Mouse (Mus musculus): ENCODE results near the gene Adgrg1. TPM values are rescaled to one million over a fixed set of nuclear protein-coding genes. Genes with fewer than 3 reads are reported as not detected.

Gene Adgrg1
- polyA plus RNA-seq, 1 experiment from 2014 or later: 109 TPM

- Histone ChIP-seq H3K27me3 (ENCODE audit: insufficient read depth, low read length) (no peaks in the 10 kb centered on the region), H3K4me3 (replicated peaks; ENCODE audit: low read depth, low read length) (no peak overlapping the region), H3K4me2 (ENCODE audit: low read length) (no peak overlapping the region), H3K9ac (ENCODE audit: low read depth, low read length) (no peak overlapping the region), H3K4me1 (replicated peaks; ENCODE audit: insufficient read depth, low read length) (no peaks in the 10 kb centered on the region), H3K36me3 (ENCODE audit: insufficient read depth, low read length) (no peaks in the 10 kb centered on the region), H3K9me3 (replicated peaks; ENCODE audit: low read length) (no peaks in the 10 kb centered on the region), H3K27ac (no peak overlapping the region)
- WGBS: 81% methylated on average over 4 of the region's 4 CpGs
- ATAC-seq (replicated peaks; ENCODE audit: low FRiP score, low read depth) (no peak), DNase-seq (ENCODE audit: low spot score) (no peak)
- TF ChIP-seq CTCF (IDR thresholded peaks at IDR 0.05; ENCODE audit: low read depth): no peak
Observed at GRCm38 (mm10) chr8:94948421-94948820, 26.1 kb upstream of the Adgrg1 start.

GRCm38 (mm10) chr8:94949010-94949409 lies 25.5 kb upstream of the Adgrg1 start:
- H3K27me3 ChIP-seq (ENCODE audit: insufficient read depth, low read length): no peaks in the 10 kb centered on the region
- H3K36me3 ChIP-seq (ENCODE audit: insufficient read depth, low read length): no peaks in the 10 kb centered on the region
- no peak for DNase-seq (ENCODE audit: low spot score)
- no peak overlapping the region for H3K27ac ChIP-seq
- H3K4me3 ChIP-seq (replicated peaks; ENCODE audit: low read depth, low read length): no peak overlapping the region
- WGBS: 89% methylated on average over 4 of the region's 4 CpGs
- H3K4me2 ChIP-seq (ENCODE audit: low read length): no peak overlapping the region
- H3K9ac ChIP-seq (ENCODE audit: low read depth, low read length): no peak overlapping the region
- peak; percentile 34 for TF ChIP-seq CTCF (IDR thresholded peaks at IDR 0.05; ENCODE audit: low read depth)
- no peak for ATAC-seq (replicated peaks; ENCODE audit: low FRiP score, low read depth)
- no peaks in the 10 kb centered on the region for H3K9me3 ChIP-seq (replicated peaks; ENCODE audit: low read length)
- peaks cover 4% of the 10 kb centered on the region; the same call in 1 of the 2 replicates for H3K4me1 ChIP-seq (replicated peaks; ENCODE audit: insufficient read depth, low read length)

DNA sequence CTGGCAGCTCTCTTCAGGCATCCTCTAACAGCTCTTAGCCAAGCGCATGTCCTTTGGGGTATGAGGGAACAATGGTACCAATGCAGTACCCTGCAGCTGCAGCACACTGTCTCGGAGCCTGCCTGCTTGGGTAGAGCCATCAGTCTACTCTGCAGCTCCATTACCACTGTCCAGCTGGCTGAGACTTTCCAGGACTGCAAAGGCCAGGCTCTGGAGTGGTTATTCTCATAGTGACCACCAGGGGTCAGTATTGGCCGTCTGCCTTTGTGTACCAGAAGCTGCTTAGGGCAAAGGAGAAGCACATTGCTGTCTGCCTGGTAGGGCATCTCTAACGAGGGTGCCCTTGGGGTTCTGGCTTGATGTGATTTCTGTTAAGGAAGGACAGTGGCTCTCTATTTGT lies 24.5 kb upstream of the Adgrg1 start:
- Histone ChIP-seq H3K36me3 (ENCODE audit: insufficient read depth, low read length) (no peaks in the 10 kb centered on the region), H3K4me3 (replicated peaks; ENCODE audit: low read depth, low read length) (no peak overlapping the region), H3K4me2 (ENCODE audit: low read length) (no peak overlapping the region), H3K27me3 (ENCODE audit: insufficient read depth, low read length) (no peaks in the 10 kb centered on the region), H3K9me3 (replicated peaks; ENCODE audit: low read length) (no peaks in the 10 kb centered on the region), H3K4me1 (replicated peaks; ENCODE audit: insufficient read depth, low read length) (peaks cover 13% of the 10 kb centered on the region; the same call in 1 of the 2 replicates), H3K9ac (ENCODE audit: low read depth, low read length) (no peak overlapping the region), H3K27ac (no peak overlapping the region)
- ATAC-seq (replicated peaks; ENCODE audit: low FRiP score, low read depth): peak; percentile 59
- WGBS: 16% methylated on average over 4 of the region's 4 CpGs
- peak; percentile 88 for DNase-seq (ENCODE audit: low spot score)
- TF ChIP-seq CTCF (IDR thresholded peaks at IDR 0.05; ENCODE audit: low read depth): peak; percentile 98

GRCm38 (mm10) chr8:94950458-94950857 lies 24.1 kb upstream of the Adgrg1 start:
- Histone ChIP-seq H3K9me3 (replicated peaks; ENCODE audit: low read length) (no peaks in the 10 kb centered on the region), H3K36me3 (ENCODE audit: insufficient read depth, low read length) (no peaks in the 10 kb centered on the region), H3K4me2 (ENCODE audit: low read length) (no peak overlapping the region), H3K9ac (ENCODE audit: low read depth, low read length) (no peak overlapping the region), H3K27ac (no peak overlapping the region), H3K4me1 (replicated peaks; ENCODE audit: insufficient read depth, low read length) (peaks cover 13% of the 10 kb centered on the region; the same call in 1 of the 2 replicates), H3K27me3 (ENCODE audit: insufficient read depth, low read length) (no peaks in the 10 kb centered on the region), H3K4me3 (replicated peaks; ENCODE audit: low read depth, low read length) (no peak overlapping the region)
- DNase-seq (ENCODE audit: low spot score): no peak
- no peak for ATAC-seq (replicated peaks; ENCODE audit: low FRiP score, low read depth)
- WGBS: 74% methylated on average over 5 of the region's 5 CpGs
- TF ChIP-seq CTCF (IDR thresholded peaks at IDR 0.05; ENCODE audit: low read depth): no peak; the same call in 1 of the 2 replicates

DNA sequence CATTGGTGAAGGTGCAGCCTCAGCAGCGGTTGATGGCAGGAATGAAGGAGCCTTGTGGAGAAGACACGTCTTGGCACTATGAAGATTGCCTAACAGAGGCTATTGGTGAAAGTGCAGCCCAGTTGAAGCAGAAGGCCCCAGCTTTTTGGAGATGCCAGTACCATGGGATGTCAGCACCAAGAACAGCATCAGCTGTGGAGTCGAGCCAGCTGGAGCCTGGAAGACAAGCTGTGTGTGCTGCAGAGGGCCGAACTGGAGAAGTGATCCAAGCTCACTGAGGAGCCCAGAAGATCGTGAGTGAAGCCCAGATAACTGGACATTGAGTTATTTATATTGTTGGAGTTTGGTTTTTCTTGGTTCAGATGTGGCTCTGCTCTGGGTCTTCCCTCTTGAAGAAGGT lies 22.5 kb upstream of the Adgrg1 start:
- no peak for DNase-seq (ENCODE audit: low spot score)
- 73% methylated on average over 5 of the region's 5 CpGs for WGBS

GRCm38 (mm10) chr8:94953624-94954367 lies 20.8 kb upstream of the Adgrg1 start:
- no peak for ATAC-seq (replicated peaks; ENCODE audit: low FRiP score, low read depth)
- WGBS: 66% methylated on average over 7 of the region's 7 CpGs

More for the DNA sequence above, 22.5 kb upstream of the Adgrg1 start:
- H3K36me3 ChIP-seq (ENCODE audit: insufficient read depth, low read length): no peaks in the 10 kb centered on the region
- no peak for TF ChIP-seq CTCF (IDR thresholded peaks at IDR 0.05; ENCODE audit: low read depth)
- peaks cover 13% of the 10 kb centered on the region; the same call in 1 of the 2 replicates for H3K4me1 ChIP-seq (replicated peaks; ENCODE audit: insufficient read depth, low read length)
- H3K9ac ChIP-seq (ENCODE audit: low read depth, low read length): no peak overlapping the region
- H3K4me2 ChIP-seq (ENCODE audit: low read length): no peak overlapping the region
- no peaks in the 10 kb centered on the region for H3K27me3 ChIP-seq (ENCODE audit: insufficient read depth, low read length)
- no peak for ATAC-seq (replicated peaks; ENCODE audit: low FRiP score, low read depth)
- H3K9me3 ChIP-seq (replicated peaks; ENCODE audit: low read length): no peaks in the 10 kb centered on the region
- H3K4me3 ChIP-seq (replicated peaks; ENCODE audit: low read depth, low read length): no peak overlapping the region
- H3K27ac ChIP-seq: no peak overlapping the region

More at GRCm38 (mm10) chr8:94953624-94954367, 20.8 kb upstream of the Adgrg1 start:
- Histone ChIP-seq H3K9me3 (replicated peaks; ENCODE audit: low read length) (no peaks in the 10 kb centered on the region), H3K4me2 (ENCODE audit: low read length) (no peak overlapping the region), H3K9ac (ENCODE audit: low read depth, low read length) (no peak overlapping the region), H3K4me1 (replicated peaks; ENCODE audit: insufficient read depth, low read length) (peaks cover 13% of the 10 kb centered on the region; the same call in 1 of the 2 replicates), H3K36me3 (ENCODE audit: insufficient read depth, low read length) (no peaks in the 10 kb centered on the region), H3K27ac (no peak overlapping the region), H3K27me3 (ENCODE audit: insufficient read depth, low read length) (no peaks in the 10 kb centered on the region), H3K4me3 (replicated peaks; ENCODE audit: low read depth, low read length) (no peak overlapping the region)
- no peak; the same call in 1 of the 2 replicates for TF ChIP-seq CTCF (IDR thresholded peaks at IDR 0.05; ENCODE audit: low read depth)
- DNase-seq (ENCODE audit: low spot score): no peak
